Mouse (Mus musculus) testis, postnatal 10 days (tissue): ENCODE measurements at regions not wholly inside any gene's neighbourhood (a gene's known extent, or its start where the extent isn't known, plus 50 kb on each side); places are given as distances from the start of the nearest gene placed in this dataset.
A peak's percentile ranks its signal among the peaks of the same experiment; 100 is the strongest.

ENCODE experiments used
- DNase-seq: peaks from one replicate; pipeline ENCODE4 v3.0.0; 2021; ENCODE audit warnings: low spot score

GRCm38 (mm10) chrX:97923956-97924355 lies 224.6 kb upstream of the Ar start:
- peak; percentile 46 for DNase-seq

- DNase-seq: no peak
Observed at GRCm38 (mm10) chrX:97924361-97924760, 224.2 kb upstream of the Ar start.

- no peak for DNase-seq
Observed at GRCm38 (mm10) chrX:97925811-97926210, 222.8 kb upstream of the Ar start.
